Mouse (Mus musculus) neural tube, embryonic 12.5 days (tissue): Measurements from ENCODE around the gene a. TPM values are rescaled to one million over a fixed set of nuclear protein-coding genes. Genes with fewer than 3 reads are reported as not detected.

Source experiments
- ATAC-seq: fragments of 200-750 bp; cut with Nextera tagmentation; 2 replicates; pipeline ENCODE4 v1.8.0; 2017; ENCODE audit warnings: low read depth, mild to moderate bottlenecking, moderate TSS enrichment, moderate library complexity; ENCODE audit not compliant: low FRiP score
- H3K27ac ChIP-seq: fragments of 300-500 bp; sonication (generic); 2 replicates; pipeline ENCODE4 v1.5.1; 2016
- H3K27me3 ChIP-seq: fragments of 300-500 bp; sonication (generic); replicated peaks from 2 replicates; pipeline ENCODE4 v1.6.1; 2016; ENCODE audit warnings: mild to moderate bottlenecking
- H3K36me3 ChIP-seq: fragments of 300-500 bp; sonication (generic); 2 replicates; pipeline ENCODE4 v1.6.1; 2016; ENCODE audit warnings: mild to moderate bottlenecking
- H3K4me1 ChIP-seq: fragments of 300-500 bp; sonication (generic); 2 replicates; pipeline ENCODE4 v1.6.1; 2016
- H3K4me2 ChIP-seq: fragments of 300-500 bp; sonication (generic); replicated peaks from 2 replicates; pipeline ENCODE4 v1.6.1; 2016; ENCODE audit warnings: mild to moderate bottlenecking
- H3K4me3 ChIP-seq: fragments of 300-500 bp; sonication (generic); 2 replicates; pipeline ENCODE4 v1.5.1; 2016
- H3K9ac ChIP-seq: fragments of 300-500 bp; sonication (generic); 2 replicates; pipeline ENCODE4 v1.6.1; 2016; ENCODE audit warnings: mild to moderate bottlenecking
- H3K9me3 ChIP-seq: fragments of 300-500 bp; sonication (generic); 2 replicates; pipeline ENCODE4 v1.6.1; 2016; ENCODE audit warnings: mild to moderate bottlenecking
- WGBS: fragments of 180-500 bp; shearing (Covaris S2); methylation state at CpG from one replicate; pipeline ENCODE4 v1.1.7; 2016; 5-methylcytosine and 5-hydroxymethylcytosine counted together
- polyA plus RNA-seq: library from polyadenylated mRNA; unstranded; fragments of >200 nt; fragmentation: Nextera tagmentation; extraction: Ambion mirVana; gene quantifications from 2 replicates; pipeline ENCODE4 v1.2.1, GENCODE M21; 2016

Gene a
- polyA plus RNA-seq, 1 experiment from 2014 or later: not detected

- 96% methylated on average over 3 of the region's 3 CpGs for WGBS
- no peaks in the 10 kb centered on the region for H3K27me3 ChIP-seq
- no peak for ATAC-seq
These were observed 289.9 kb downstream of the a start for GRCm38 (mm10) chr2:155081056-155081455.

GRCm38 (mm10) chr2:155082121-155082803 lies 291.1 kb downstream of the a start:
- Histone ChIP-seq H3K4me1 (no peaks in the 10 kb centered on the region), H3K27ac (no peak overlapping the region), H3K36me3 (no peaks in the 10 kb centered on the region), H3K9me3 (no peaks in the 10 kb centered on the region), H3K4me2 (no peak overlapping the region), H3K27me3 (no peaks in the 10 kb centered on the region), H3K4me3 (no peak overlapping the region), H3K9ac (no peak overlapping the region)
- WGBS: 19% methylated on average over 8 of the region's 8 CpGs
- no peak; the same call in 1 of the 2 replicates for ATAC-seq

More at GRCm38 (mm10) chr2:155081056-155081455, 289.9 kb downstream of the a start:
- Histone ChIP-seq H3K9ac (no peak overlapping the region), H3K36me3 (no peaks in the 10 kb centered on the region), H3K4me2 (no peak overlapping the region), H3K9me3 (no peaks in the 10 kb centered on the region), H3K27ac (no peak overlapping the region), H3K4me3 (no peak overlapping the region), H3K4me1 (no peaks in the 10 kb centered on the region)

GRCm38 (mm10) chr2:155084546-155084945 lies 293.3 kb downstream of the a start:
- Histone ChIP-seq H3K4me2 (no peak overlapping the region), H3K27ac (no peak overlapping the region), H3K9me3 (no peaks in the 10 kb centered on the region), H3K36me3 (no peaks in the 10 kb centered on the region), H3K27me3 (no peaks in the 10 kb centered on the region), H3K9ac (no peak overlapping the region), H3K4me1 (no peaks in the 10 kb centered on the region), H3K4me3 (no peak overlapping the region)
- 86% methylated on average over 5 of the region's 5 CpGs for WGBS
- no peak for ATAC-seq

- no peaks in the 10 kb centered on the region for H3K4me1 ChIP-seq
- H3K9me3 ChIP-seq: no peaks in the 10 kb centered on the region
- H3K36me3 ChIP-seq: no peaks in the 10 kb centered on the region
- 92% methylated on average over 5 of the region's 5 CpGs for WGBS
- no peak overlapping the region for H3K27ac ChIP-seq
- ATAC-seq: no peak
- no peak overlapping the region for H3K4me2 ChIP-seq
- H3K4me3 ChIP-seq: no peak overlapping the region
- H3K27me3 ChIP-seq: no peaks in the 10 kb centered on the region
- no peak overlapping the region for H3K9ac ChIP-seq
These were observed 295.1 kb downstream of the a start for GRCm38 (mm10) chr2:155086328-155086727.

GRCm38 (mm10) chr2:155088264-155088663 lies 297.1 kb downstream of the a start:
- no peak overlapping the region for H3K27ac ChIP-seq
- no peak overlapping the region for H3K4me3 ChIP-seq
- no peak overlapping the region for H3K4me2 ChIP-seq
- ATAC-seq: no peak
- no peaks in the 10 kb centered on the region for H3K4me1 ChIP-seq
- H3K9me3 ChIP-seq: no peaks in the 10 kb centered on the region
- WGBS: 84% methylated on average over 6 of the region's 6 CpGs
- no peaks in the 10 kb centered on the region for H3K27me3 ChIP-seq
- no peaks in the 10 kb centered on the region for H3K36me3 ChIP-seq
- no peak overlapping the region for H3K9ac ChIP-seq

- Histone ChIP-seq H3K4me3 (no peak overlapping the region), H3K4me2 (no peak overlapping the region), H3K4me1 (no peaks in the 10 kb centered on the region), H3K27me3 (no peaks in the 10 kb centered on the region), H3K9ac (no peak overlapping the region), H3K9me3 (no peaks in the 10 kb centered on the region), H3K27ac (no peak overlapping the region), H3K36me3 (no peaks in the 10 kb centered on the region)
- no peak for ATAC-seq
- WGBS: 71% methylated on average over 13 of the region's 13 CpGs
These were observed 299.9 kb downstream of the a start for GRCm38 (mm10) chr2:155090909-155091742.

- H3K9me3 ChIP-seq: no peaks in the 10 kb centered on the region
- no peak overlapping the region for H3K27ac ChIP-seq
- H3K36me3 ChIP-seq: no peaks in the 10 kb centered on the region
- ATAC-seq: no peak
- H3K4me1 ChIP-seq: no peaks in the 10 kb centered on the region
- no peak overlapping the region for H3K4me3 ChIP-seq
- no peak overlapping the region for H3K9ac ChIP-seq
- H3K4me2 ChIP-seq: no peak overlapping the region
- WGBS: 82% methylated on average over 3 of the region's 3 CpGs
- no peaks in the 10 kb centered on the region for H3K27me3 ChIP-seq
These were observed 300.5 kb downstream of the a start for GRCm38 (mm10) chr2:155091743-155092075.

- no peak overlapping the region for H3K4me2 ChIP-seq
These were observed 302.2 kb downstream of the a start for GRCm38 (mm10) chr2:155093418-155093817.

GRCm38 (mm10) chr2:155098720-155099380 lies 307.6 kb downstream of the a start:
- no peak overlapping the region for H3K27ac ChIP-seq
- no peaks in the 10 kb centered on the region for H3K27me3 ChIP-seq
- 76% methylated on average over 9 of the region's 9 CpGs for WGBS
- no peaks in the 10 kb centered on the region for H3K36me3 ChIP-seq
- H3K9me3 ChIP-seq: no peaks in the 10 kb centered on the region
- no peak overlapping the region for H3K4me3 ChIP-seq
- H3K4me1 ChIP-seq: no peaks in the 10 kb centered on the region
- no peak overlapping the region for H3K4me2 ChIP-seq
- no peak for ATAC-seq
- no peak overlapping the region for H3K9ac ChIP-seq

More at GRCm38 (mm10) chr2:155093418-155093817, 302.2 kb downstream of the a start:
- no peak overlapping the region for H3K9ac ChIP-seq
- H3K9me3 ChIP-seq: no peaks in the 10 kb centered on the region
- H3K4me1 ChIP-seq: no peaks in the 10 kb centered on the region
- no peak for ATAC-seq
- H3K4me3 ChIP-seq: no peak overlapping the region
- no peak overlapping the region for H3K27ac ChIP-seq
- no peaks in the 10 kb centered on the region for H3K27me3 ChIP-seq
- WGBS: 64% methylated on average over 4 of the region's 4 CpGs
- H3K36me3 ChIP-seq: no peaks in the 10 kb centered on the region

- H3K36me3 ChIP-seq: no peaks in the 10 kb centered on the region
- H3K4me1 ChIP-seq: no peaks in the 10 kb centered on the region
- WGBS: 51% methylated on average over 7 of the region's 7 CpGs
- no peaks in the 10 kb centered on the region for H3K9me3 ChIP-seq
- no peak overlapping the region for H3K27ac ChIP-seq
- no peak overlapping the region for H3K4me2 ChIP-seq
- H3K27me3 ChIP-seq: no peaks in the 10 kb centered on the region
- no peak overlapping the region for H3K9ac ChIP-seq
- no peak for ATAC-seq
- no peak overlapping the region for H3K4me3 ChIP-seq
These were observed 308.2 kb downstream of the a start for GRCm38 (mm10) chr2:155099421-155099820.

GRCm38 (mm10) chr2:155099994-155100795 lies 309.0 kb downstream of the a start:
- H3K9ac ChIP-seq: no peak overlapping the region
- H3K9me3 ChIP-seq: no peaks in the 10 kb centered on the region
- H3K4me2 ChIP-seq: no peak overlapping the region
- H3K27me3 ChIP-seq: no peaks in the 10 kb centered on the region
- no peaks in the 10 kb centered on the region for H3K36me3 ChIP-seq
- no peak overlapping the region for H3K27ac ChIP-seq
- no peak for ATAC-seq
- WGBS: 74% methylated on average over 14 of the region's 14 CpGs
- no peaks in the 10 kb centered on the region for H3K4me1 ChIP-seq
- H3K4me3 ChIP-seq: no peak overlapping the region
